Mouse (Mus musculus) embryonic fibroblast, embryonic 13.5 days (primary cell): ENCODE data around the gene Tnr.

ENCODE experiments used
- CTCF ChIP-seq: IDR thresholded peaks from 2 replicates; pipeline ENCODE4 v1.5.1; 2011; ENCODE audit warnings: mild to moderate bottlenecking, control low read depth, low read length, moderate library complexity, borderline replicate concordance; ENCODE audit not compliant: insufficient read depth
- POLR2A ChIP-seq: IDR thresholded peaks from 2 replicates; pipeline ENCODE4 v1.6.1; 2011; ENCODE audit warnings: low read depth, mild to moderate bottlenecking, control low read depth, low read length, moderate library complexity

- TF ChIP-seq CTCF (no peak), POLR2A (no peak)
These were observed 9.4 kb downstream of the Tnr start for GRCm38 (mm10) chr1:159532841-159533569.
